Mouse (Mus musculus): ENCODE data around the gene Olfr373.
"Not testable (repeated sequence)": the region's sequence is repeated elsewhere in the genome, so short reads cannot be mapped to it uniquely, and the experiment has no call there.

Gene Olfr373

GRCm38 (mm10) chr8:72082877-72083276 lies at the start of gene Olfr373:
TSS of gene Olfr373 (plus strand) at chr8:72083177.
- not testable (repeated sequence) for DNase-seq (ENCODE audit: low spot score)

- not testable (repeated sequence) for DNase-seq (ENCODE audit: low spot score)
These were observed 42.1 kb upstream of the Olfr373 start, which contains the start of gene Olfr372 for GRCm38 (mm10) chr8:72040918-72041317. TSS of gene Olfr372 (plus strand) at chr8:72041218.

- no peak for DNase-seq (ENCODE audit: low spot score)
These were observed 40.5 kb upstream of the Olfr373 start for GRCm38 (mm10) chr8:72042493-72042892.

GRCm38 (mm10) chr8:72054633-72055032 lies 28.3 kb upstream of the Olfr373 start:
- DNase-seq (ENCODE audit: low spot score): not testable (repeated sequence)

- not testable (repeated sequence) for DNase-seq (ENCODE audit: low spot score)
These were observed 25.3 kb upstream of the Olfr373 start for GRCm38 (mm10) chr8:72057643-72058042.

- not testable (repeated sequence) for DNase-seq (ENCODE audit: low spot score)
These were observed 16.1 kb upstream of the Olfr373 start for GRCm38 (mm10) chr8:72066819-72067399.

- no peak for DNase-seq (ENCODE audit: low spot score)
These were observed 1.8 kb downstream of the Olfr373 start for GRCm38 (mm10) chr8:72084744-72085143.

- not testable (repeated sequence) for DNase-seq (ENCODE audit: low spot score)
These were observed 4.6 kb downstream of the Olfr373 start for GRCm38 (mm10) chr8:72087611-72088010.

- not testable (repeated sequence) for DNase-seq (ENCODE audit: low spot score)
These were observed 13.7 kb downstream of the Olfr373 start for GRCm38 (mm10) chr8:72096721-72097120.

GRCm38 (mm10) chr8:72099377-72100103 lies 16.6 kb downstream of the Olfr373 start:
- not testable (repeated sequence) for DNase-seq (ENCODE audit: low spot score)

- DNase-seq (ENCODE audit: low spot score): no peak
These were observed 22.2 kb downstream of the Olfr373 start for GRCm38 (mm10) chr8:72105165-72105564.

- no peak for DNase-seq (ENCODE audit: low spot score)
These were observed 23.8 kb downstream of the Olfr373 start, which contains the start of gene Olfr374 for GRCm38 (mm10) chr8:72106740-72107139. TSS of gene Olfr374 (plus strand) at chr8:72107040.

- DNase-seq (ENCODE audit: low spot score): no peak
These were observed 27.9 kb downstream of the Olfr373 start for GRCm38 (mm10) chr8:72110876-72111275.

GRCm38 (mm10) chr8:72112486-72112885 lies 29.5 kb downstream of the Olfr373 start:
- DNase-seq (ENCODE audit: low spot score): no peak

- DNase-seq (ENCODE audit: low spot score): no peak
These were observed 32.2 kb downstream of the Olfr373 start for GRCm38 (mm10) chr8:72115202-72115601.

- DNase-seq (ENCODE audit: low spot score): no peak
These were observed 35.6 kb downstream of the Olfr373 start for GRCm38 (mm10) chr8:72118616-72119015.

GRCm38 (mm10) chr8:72121486-72121885 lies 38.5 kb downstream of the Olfr373 start:
- not testable (repeated sequence) for DNase-seq (ENCODE audit: low spot score)

GRCm38 (mm10) chr8:72121997-72122396 lies 39.0 kb downstream of the Olfr373 start:
- no peak for DNase-seq (ENCODE audit: low spot score)

- no peak for DNase-seq (ENCODE audit: low spot score)
These were observed 44.9 kb downstream of the Olfr373 start for GRCm38 (mm10) chr8:72127834-72128233.

GRCm38 (mm10) chr8:72131251-72131650 lies 48.3 kb downstream of the Olfr373 start:
- DNase-seq (ENCODE audit: low spot score): no peak

GRCm38 (mm10) chr8:72131901-72132300 lies 48.9 kb downstream of the Olfr373 start:
- DNase-seq (ENCODE audit: low spot score): no peak

- DNase-seq (ENCODE audit: low spot score): no peak
These were observed 49.4 kb downstream of the Olfr373 start for GRCm38 (mm10) chr8:72132417-72132816.

GRCm38 (mm10) chr8:72132891-72133290 lies 49.9 kb downstream of the Olfr373 start:
- no peak for DNase-seq (ENCODE audit: low spot score)
